Mouse (Mus musculus): ENCODE results near the gene Fam25c.

- TF ChIP-seq CTCF (IDR thresholded peaks at IDR 0.05; ENCODE audit: control insufficient read depth, insufficient read depth, low read length), result no peak
- TF ChIP-seq POLR2A (IDR thresholded peaks at IDR 0.05; ENCODE audit: borderline replicate concordance, control insufficient read depth, low read depth, low read length), result no peak
Observed at GRCm38 (mm10) chr14:34349007-34349406, 6.2 kb downstream of the Fam25c start.

All from bone marrow, adult 2 months (tissue).